Mouse (Mus musculus) CH12.LX (cell line): ENCODE measurements at regions not wholly inside any gene's neighbourhood (a gene's known extent, or its start where the extent isn't known, plus 50 kb on each side); places are given as distances from the start of the nearest gene placed in this dataset.
A peak's percentile ranks its signal among the peaks of the same experiment; 100 is the strongest.

Experiments used
- DNase-seq: peaks from one replicate; pipeline ENCODE4 v3.0.0-alpha.2; 2013; ENCODE audit errors: extremely low read depth
- H3K27ac ChIP-seq: 2 replicates; pipeline ENCODE4 v1.5.1; 2012; ENCODE audit warnings: low read depth, mild to moderate bottlenecking, control low read depth, moderate library complexity; ENCODE audit not compliant: insufficient read depth
- H3K27me3 ChIP-seq: replicated peaks from 2 replicates; pipeline ENCODE3; 2012; ENCODE audit warnings: inconsistent platforms
- H3K36me3 ChIP-seq, 2 experiments: replicated peaks in 1 of 2; 2 replicates each; pipeline versions ENCODE3 to v1.6.1; 2012; ENCODE audit warnings: inconsistent platforms in 1 of 2, low read length in 1 of 2, mild to moderate bottlenecking in 1 of 2, mixed read lengths in 1 of 2, moderate library complexity in 1 of 2; ENCODE audit not compliant: control insufficient read depth in 1 of 2, insufficient read depth in 1 of 2
- H3K4me1 ChIP-seq, 2 experiments: 2 replicates each; pipeline ENCODE4 v1.6.1; 2012; ENCODE audit warnings: inconsistent platforms in 1 of 2, moderate library complexity in 1 of 2; ENCODE audit not compliant: insufficient read depth in 2 of 2, control insufficient read depth in 1 of 2
- H3K4me2 ChIP-seq: 2 replicates; pipeline ENCODE4 v1.6.1; 2012; ENCODE audit warnings: low read depth, mild to moderate bottlenecking, control low read depth; ENCODE audit not compliant: poor library complexity, insufficient read depth, severe bottlenecking
- H3K4me3 ChIP-seq, 3 experiments: fragments of 150-350 bp in 1 of 3; sonication (generic) in 1 of 3; replicated peaks in 1 of 3; 2 replicates each; pipeline versions ENCODE3 to v1.5.1; 2011 to 2012; ENCODE audit warnings: low read depth in 2 of 3, low read length in 2 of 3, mild to moderate bottlenecking in 2 of 3, moderate library complexity in 2 of 3, control low read depth in 1 of 3, improper control_type of control experiment in 1 of 3, inconsistent platforms in 1 of 3, mixed read lengths in 1 of 3; ENCODE audit not compliant: poor library complexity in 1 of 3
- H3K79me2 ChIP-seq: replicated peaks from 2 replicates; pipeline ENCODE4 v1.6.1; 2012; ENCODE audit warnings: mild to moderate bottlenecking, moderate library complexity; ENCODE audit not compliant: control insufficient read depth, poor library complexity, insufficient read depth, severe bottlenecking; ENCODE audit errors: extremely low read depth
- H3K9ac ChIP-seq: 2 replicates; pipeline ENCODE4 v1.6.1; 2012; ENCODE audit warnings: low read depth, mild to moderate bottlenecking, control low read depth, moderate library complexity; ENCODE audit not compliant: insufficient read depth
- H3K9me3 ChIP-seq: replicated peaks from 2 replicates; pipeline ENCODE3; 2012; ENCODE audit warnings: low read length, inconsistent platforms, mixed read lengths
- CHD1 ChIP-seq: IDR thresholded peaks from 2 replicates; pipeline ENCODE4 v1.6.1; 2012; ENCODE audit warnings: low read depth, low read length, improper control_type of control experiment, inconsistent platforms
- CTCF ChIP-seq, 2 experiments: IDR thresholded peaks in 1 of 2; conservative IDR thresholded peaks in 1 of 2; 2 replicates each; pipeline ENCODE4 v1.5.1; 2011 to 2012; ENCODE audit warnings: low read depth in 2 of 2, low read length in 2 of 2, improper control_type of control experiment in 1 of 2, inconsistent platforms in 1 of 2, mild to moderate bottlenecking in 1 of 2, moderate library complexity in 1 of 2
- ELF1 ChIP-seq: IDR thresholded peaks from 2 replicates; pipeline ENCODE4 v1.6.1; 2014; ENCODE audit warnings: low read depth, mild to moderate bottlenecking, inconsistent platforms, low read length, improper control_type of control experiment
- ETS1 ChIP-seq: conservative IDR thresholded peaks from 2 replicates; pipeline ENCODE4 v1.6.1; 2012; ENCODE audit warnings: low read depth, mild to moderate bottlenecking, inconsistent platforms, low read length, improper control_type of control experiment, moderate library complexity
- HCFC1 ChIP-seq: IDR thresholded peaks from 2 replicates; pipeline ENCODE4 v1.6.1; 2012; ENCODE audit warnings: low read depth, mild to moderate bottlenecking, inconsistent platforms, low read length, improper control_type of control experiment
- IRF4 ChIP-seq: IDR thresholded peaks from 2 replicates; pipeline ENCODE4 v1.6.1; 2014; ENCODE audit warnings: low read depth, mild to moderate bottlenecking, inconsistent platforms, low read length, improper control_type of control experiment
- JUN ChIP-seq: IDR thresholded peaks from 2 replicates; pipeline ENCODE4 v1.6.1; 2011; ENCODE audit warnings: low read depth, mild to moderate bottlenecking, low read length, improper control_type of control experiment, moderate library complexity; ENCODE audit not compliant: insufficient read depth
- KAT2A ChIP-seq: IDR thresholded peaks from 2 replicates; pipeline ENCODE4 v1.6.1; 2012; ENCODE audit warnings: low read length, improper control_type of control experiment, inconsistent platforms; ENCODE audit not compliant: insufficient replicate concordance
- MAFK ChIP-seq: IDR thresholded peaks from 2 replicates; pipeline ENCODE4 v1.6.1; 2011; ENCODE audit warnings: low read length, improper control_type of control experiment; ENCODE audit not compliant: insufficient replicate concordance
- MEF2A ChIP-seq: IDR thresholded peaks from 2 replicates; pipeline ENCODE4 v1.6.1; 2014; ENCODE audit warnings: low read depth, mild to moderate bottlenecking, inconsistent platforms, low read length, improper control_type of control experiment, borderline replicate concordance
- MYC ChIP-seq: IDR thresholded peaks from 2 replicates; pipeline ENCODE4 v1.6.1; 2011; ENCODE audit warnings: low read depth, mild to moderate bottlenecking, improper control_type of control experiment, low read length
- NRF1 ChIP-seq: IDR thresholded peaks from 2 replicates; pipeline ENCODE4 v1.6.1; 2014; ENCODE audit warnings: low read depth, mild to moderate bottlenecking, inconsistent platforms, low read length, improper control_type of control experiment, moderate library complexity
- POLR2A ChIP-seq: IDR thresholded peaks from 2 replicates; pipeline ENCODE4 v1.6.1; 2011; ENCODE audit warnings: low read depth, mild to moderate bottlenecking, improper control_type of control experiment, low read length
- POLR2AphosphoS2 ChIP-seq: IDR thresholded peaks from 2 replicates; pipeline ENCODE4 v1.6.1; 2011; ENCODE audit warnings: low read depth, low read length, improper control_type of control experiment
- RAD21 ChIP-seq: IDR thresholded peaks from 2 replicates; pipeline ENCODE4 v1.6.1; 2011; ENCODE audit warnings: low read depth, mild to moderate bottlenecking, low read length, improper control_type of control experiment, moderate library complexity
- ZKSCAN1 ChIP-seq: IDR thresholded peaks from 2 replicates; pipeline ENCODE4 v1.6.1; 2012; ENCODE audit warnings: low read depth, inconsistent platforms, low read length, improper control_type of control experiment, borderline replicate concordance
- dilution Hi-C: fragments of 300-500 bp; cut with MboI; formaldehyde crosslinking; loops from 2 replicates; pipeline ENCODE4 v1.14.3; 2020; ENCODE audit warnings: low sequenced_read_pairs; ENCODE audit not compliant: extremely low pct_unique_long_range_greater_than_20kb, extremely low pct_ligation_motif_present
- in situ Hi-C: fragments of 300-500 bp; cut with MboI; formaldehyde crosslinking; loops from 3 replicates; pipeline ENCODE4 v1.14.3; 2019; ENCODE audit warnings: low sequenced_read_pairs, low pct_ligation_motif_present, low pct_unique_long_range_greater_than_20kb, mixed read lengths

DNA sequence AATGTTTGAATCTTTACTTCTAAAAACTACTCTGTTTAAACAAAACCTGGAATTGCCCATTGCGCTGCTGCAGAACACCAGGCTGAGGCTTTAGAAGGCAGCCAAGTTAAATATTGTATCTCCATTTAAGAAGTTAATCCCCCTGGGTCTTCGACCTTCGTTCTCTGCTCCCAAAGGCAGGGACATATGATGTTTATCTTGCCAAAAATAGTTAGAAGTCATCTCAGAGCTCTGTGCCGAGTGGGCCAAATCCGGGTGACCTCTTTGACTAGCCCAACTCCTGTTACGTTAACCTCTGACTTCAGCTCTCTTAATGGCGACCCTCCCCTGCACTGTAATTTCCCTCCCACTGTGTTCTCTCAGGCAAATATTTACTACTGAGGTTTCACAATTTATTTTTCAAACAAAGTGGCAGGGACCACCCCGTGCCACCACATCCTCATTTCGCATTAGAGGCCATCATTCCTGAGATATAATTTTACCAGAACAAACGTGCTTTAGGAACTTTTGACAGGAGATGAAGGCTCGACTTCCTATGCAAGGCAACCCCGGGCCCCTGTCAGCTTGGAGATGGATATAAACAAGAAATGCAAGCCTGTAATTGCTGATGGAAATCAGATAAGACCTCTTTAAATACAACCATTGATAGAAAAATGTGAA lies 350.7 kb downstream of the Hsfy2 start:
- H3K4me1 ChIP-seq, result no peaks in the 10 kb centered on the region
- H3K36me3 ChIP-seq, result no peaks in the 10 kb centered on the region
- H3K9me3 ChIP-seq, result no peaks in the 10 kb centered on the region
- no peak overlapping the region for H3K27ac ChIP-seq
- no peak overlapping the region for H3K9ac ChIP-seq
- no peaks in the 10 kb centered on the region for H3K27me3 ChIP-seq
- H3K79me2 ChIP-seq, result no peaks in the 10 kb centered on the region
- H3K4me3 ChIP-seq, result no peak overlapping the region
- TF ChIP-seq MEF2A, result no peak
- in situ Hi-C loops (no loop called here), dilution Hi-C loops (no loop called here)
- DNase-seq, result no peak
- no peak overlapping the region for H3K4me2 ChIP-seq

DNA sequence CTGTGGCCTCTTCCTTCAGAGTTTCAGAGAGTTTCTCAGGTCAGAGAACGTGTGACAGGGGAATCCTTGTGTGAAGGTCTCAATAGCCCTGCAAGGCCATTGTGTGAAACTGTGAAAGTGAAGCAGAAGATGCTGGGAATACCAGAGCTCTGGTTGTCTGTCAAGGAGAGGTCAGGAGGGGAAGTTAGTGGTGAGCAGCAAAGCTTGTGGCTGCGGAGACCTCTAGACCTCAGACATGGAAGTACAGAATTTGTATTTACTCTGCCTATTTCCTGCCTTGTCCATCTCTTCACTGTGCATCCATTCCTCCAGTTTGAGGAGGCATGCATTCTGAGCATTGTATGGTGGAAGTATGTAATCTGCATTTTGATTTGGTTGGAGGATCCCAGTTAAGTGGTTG lies 375.5 kb downstream of the Hsfy2 start:
- H3K36me3 ChIP-seq, result no peaks in the 10 kb centered on the region
- no peak for TF ChIP-seq HCFC1
- TF ChIP-seq RAD21, result peak; percentile 17
- TF ChIP-seq CTCF (conservative IDR thresholded peaks at IDR 0.05 in 1 of 2, IDR thresholded peaks at IDR 0.05 in 1 of 2; ENCODE audit: low read depth in 2 of 2, low read length in 2 of 2), result 0 out of 4 replicates have a peak, but pooled peaks of 1 of the 2 experiments have one; percentile 11
- no peak for TF ChIP-seq KAT2A
- no peak for TF ChIP-seq CHD1
- TF ChIP-seq NRF1, result no peak
- TF ChIP-seq MAFK, result no peak
- no peak for TF ChIP-seq MYC
- no peak for TF ChIP-seq ETS1
- no peak for TF ChIP-seq ELF1
- TF ChIP-seq ZKSCAN1, result no peak
- TF ChIP-seq JUN, result no peak
- TF ChIP-seq POLR2AphosphoS2, result no peak
- TF ChIP-seq IRF4, result no peak
- TF ChIP-seq POLR2A, result no peak
- no peaks in the 10 kb centered on the region for H3K4me1 ChIP-seq
- H3K9me3 ChIP-seq, result peaks cover 2% of the 10 kb centered on the region
- H3K4me3 ChIP-seq, result no peak overlapping the region
- in situ Hi-C loops (no loop called here), dilution Hi-C loops (no loop called here)
- no peak overlapping the region for H3K27ac ChIP-seq
- H3K9ac ChIP-seq, result no peak overlapping the region
- no peak for DNase-seq
- no peak overlapping the region for H3K4me2 ChIP-seq
- no peaks in the 10 kb centered on the region for H3K79me2 ChIP-seq
- H3K27me3 ChIP-seq, result no peaks in the 10 kb centered on the region
